Mouse (Mus musculus) ovary, postnatal 14 days (tissue): ENCODE data around the gene Atxn1.

ENCODE experiments used
- DNase-seq: peaks from one replicate; pipeline ENCODE4 v3.0.0; 2022; ENCODE audit warnings: low spot score

Gene Atxn1

GRCm38 (mm10) chr13:45576185-45576584, 388.6 kb downstream of the Atxn1 start:
- peak; percentile 58 for DNase-seq

GRCm38 (mm10) chr13:45572768-45573167, 392.0 kb downstream of the Atxn1 start:
- peak; percentile 43 for DNase-seq

GRCm38 (mm10) chr13:45571795-45572262, 393.0 kb downstream of the Atxn1 start:
- DNase-seq, result peak; percentile 81

GRCm38 (mm10) chr13:45569932-45570331, 394.9 kb downstream of the Atxn1 start:
- no peak for DNase-seq

GRCm38 (mm10) chr13:45564946-45565345, 399.9 kb downstream of the Atxn1 start:
- DNase-seq, result no peak

- DNase-seq, result no peak
These were observed 402.8 kb downstream of the Atxn1 start for GRCm38 (mm10) chr13:45562011-45562410.

- no peak for DNase-seq
These were observed 404.3 kb downstream of the Atxn1 start for GRCm38 (mm10) chr13:45560543-45560942.

GRCm38 (mm10) chr13:45559258-45559657, 405.6 kb downstream of the Atxn1 start:
- DNase-seq, result no peak

- no peak for DNase-seq
These were observed 406.4 kb downstream of the Atxn1 start for GRCm38 (mm10) chr13:45558367-45558766.

- DNase-seq, result no peak
These were observed 411.1 kb downstream of the Atxn1 start for GRCm38 (mm10) chr13:45553674-45554073.

- DNase-seq, result no peak
These were observed 417.3 kb downstream of the Atxn1 start for GRCm38 (mm10) chr13:45547549-45547948.

GRCm38 (mm10) chr13:45546946-45547345, 417.9 kb downstream of the Atxn1 start:
- DNase-seq, result no peak

GRCm38 (mm10) chr13:45545974-45546373, 418.8 kb downstream of the Atxn1 start:
- no peak for DNase-seq

GRCm38 (mm10) chr13:45539205-45539568, 425.6 kb downstream of the Atxn1 start:
- DNase-seq, result peak; percentile 79

- DNase-seq, result peak; percentile 57
These were observed 426.1 kb downstream of the Atxn1 start for GRCm38 (mm10) chr13:45538532-45539204.

GRCm38 (mm10) chr13:45538091-45538490, 426.7 kb downstream of the Atxn1 start:
- DNase-seq, result no peak

GRCm38 (mm10) chr13:45537110-45537509, 427.7 kb downstream of the Atxn1 start:
- DNase-seq, result no peak

- DNase-seq, result no peak
These were observed 428.9 kb downstream of the Atxn1 start for GRCm38 (mm10) chr13:45535731-45536453.

GRCm38 (mm10) chr13:45530754-45531153, 434.1 kb downstream of the Atxn1 start:
- DNase-seq, result no peak

GRCm38 (mm10) chr13:45528787-45529186, 436.0 kb downstream of the Atxn1 start:
- no peak for DNase-seq

GRCm38 (mm10) chr13:45527232-45527964, 437.4 kb downstream of the Atxn1 start:
- DNase-seq, result no peak

- no peak for DNase-seq
These were observed 438.6 kb downstream of the Atxn1 start for GRCm38 (mm10) chr13:45526230-45526629.
